Mouse (Mus musculus) c-Kit-positive CD71-positive TER-119-positive erythroid progenitor cells, embryonic 14.5 days (primary cell): ENCODE measurements around the gene Rnf151.
A peak's percentile ranks its signal among the peaks of the same experiment; 100 is the strongest.
"Not testable (repeated sequence)": the region's sequence is repeated elsewhere in the genome, so short reads cannot be mapped to it uniquely, and the experiment has no call there.

Experiments used
- DNase-seq: peaks from one replicate; pipeline ENCODE4 v3.0.0-alpha.2; 2013; ENCODE audit warnings: low spot score

Gene Rnf151

DNA sequence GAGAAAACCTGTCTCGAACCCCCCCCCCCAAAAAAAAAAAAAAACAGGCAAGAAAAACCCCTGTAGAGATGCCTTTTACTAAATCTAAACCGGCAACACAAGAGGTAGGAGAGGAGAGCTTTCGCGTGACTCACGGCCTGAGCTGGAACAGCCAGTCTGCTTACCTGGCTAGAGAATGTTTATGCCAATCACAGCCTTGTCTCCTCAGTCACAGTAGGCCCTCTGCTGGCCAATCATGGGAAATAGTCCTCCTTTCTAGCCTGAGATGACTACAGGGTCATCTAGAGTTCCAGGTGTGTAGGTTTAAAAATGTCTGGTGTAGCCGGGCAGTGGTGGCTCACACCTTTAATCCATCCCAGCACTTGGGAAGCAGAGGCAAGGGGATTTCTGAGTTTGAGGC is 50.4 kb downstream of the Rnf151 start:
- DNase-seq: peak; percentile 59

DNA sequence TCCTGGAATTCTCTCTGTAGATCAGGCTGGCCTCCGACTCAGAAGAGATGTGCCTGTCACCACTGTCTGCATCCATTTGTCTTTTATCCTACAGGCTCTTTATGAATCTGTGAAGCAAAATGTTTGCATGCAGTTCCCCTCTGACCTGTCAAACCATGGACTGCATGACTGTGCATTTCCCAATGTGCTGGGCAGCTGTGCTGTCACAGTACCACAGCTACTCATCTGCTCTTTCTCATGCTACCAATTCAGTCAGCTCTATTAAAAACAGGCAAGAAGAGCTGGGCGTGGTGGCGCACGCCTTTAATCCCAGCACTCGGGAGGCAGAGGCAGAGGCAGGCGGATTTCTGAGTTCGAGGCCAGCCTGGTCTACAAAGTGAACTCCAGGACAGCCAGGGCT is 50.9 kb downstream of the Rnf151 start:
- DNase-seq: not testable (repeated sequence)
